In the genomic region with DNA sequence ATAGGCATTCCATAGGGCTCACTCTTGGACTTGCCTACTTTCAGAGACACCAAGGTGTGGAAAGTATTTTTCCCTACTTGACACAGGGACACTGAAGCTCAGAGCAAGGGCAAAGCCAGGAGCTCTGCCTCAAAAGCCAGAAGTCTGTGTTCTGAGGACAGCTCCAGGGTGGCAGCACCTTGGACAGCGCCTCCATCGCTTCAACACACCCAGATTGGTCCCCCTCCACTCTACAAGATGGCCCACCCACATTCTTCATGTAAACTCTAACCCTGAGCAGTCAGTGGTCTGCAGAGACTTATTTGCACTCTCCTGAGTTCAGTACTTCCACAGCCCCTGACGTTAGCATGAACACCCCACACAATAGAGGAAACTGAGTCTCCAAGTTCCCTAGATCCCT, we compare ENCODE assay signal across 13 mouse cellular contexts. TPM values are rescaled to one million over a fixed set of nuclear protein-coding genes. Genes with fewer than 3 reads are reported as not detected.
DNase-seq lines count a peak whose midpoint lies in the region; ATAC-seq and TF ChIP-seq lines count a peak whose summit lies in the region.
"Had no signal": no experiment of that assay in that cellular context is flagged by ENCODE, and none has a peak within 500 bp of the region (broad histone marks: within the 10 kb centered on the region; RNA-seq: fewer than 3 reads in every experiment).

No protein-coding gene starts in this region.

- H3K36me3 ChIP-seq in forebrain, embryonic 11.5 days (ENCODE audit: control insufficient read depth, insufficient read depth, low read length), result no peaks in the 10 kb centered on the region
- no peaks in the 10 kb centered on the region for H3K36me3 ChIP-seq in forebrain, embryonic 13.5 days (ENCODE audit: poor library complexity, severe bottlenecking)
- H3K36me3 ChIP-seq in liver, embryonic 11.5 days (ENCODE audit: control insufficient read depth, insufficient read depth, low read length), result no peaks in the 10 kb centered on the region
- no peaks in the 10 kb centered on the region for H3K36me3 ChIP-seq in liver, postnatal 0 days (replicated peaks; ENCODE audit: insufficient read depth, low read length)

- H3K9ac ChIP-seq in forebrain, embryonic 11.5 days (ENCODE audit: low read length), result no peak overlapping the region
- no peak overlapping the region for H3K9ac ChIP-seq in forebrain, embryonic 13.5 days
- H3K9ac ChIP-seq in liver, embryonic 11.5 days (ENCODE audit: low read depth, low read length), result no peak overlapping the region
- H3K9ac ChIP-seq in liver, postnatal 0 days (replicated peaks), result no peak overlapping the region
- H3K9ac ChIP-seq: hindbrain, embryonic 14.5 days; liver, embryonic 14.5 days had no signal

- no peak overlapping the region for H3K4me3 ChIP-seq in forebrain, embryonic 11.5 days (ENCODE audit: low read depth, low read length)
- H3K4me3 ChIP-seq in forebrain, embryonic 13.5 days, result no peak overlapping the region
- no peak overlapping the region for H3K4me3 ChIP-seq in liver, embryonic 11.5 days (ENCODE audit: low read depth, low read length)
- H3K4me3 ChIP-seq in liver, postnatal 0 days (ENCODE audit: low read depth, low read length), result no peak overlapping the region

- 30% methylated on average over 3 of the region's 3 CpGs for WGBS in forebrain, embryonic 11.5 days
- 24% methylated on average over 3 of the region's 3 CpGs for WGBS in forebrain, embryonic 13.5 days
- 10% methylated on average over 3 of the region's 3 CpGs for WGBS in liver, embryonic 11.5 days
- 13% methylated on average over 3 of the region's 3 CpGs for WGBS in liver, postnatal 0 days (ENCODE audit: insufficient replicate concordance)

- intact Hi-C loops in left cerebral cortex, postnatal 36 days (cut with DNase I), result loop anchor here (5.0 to 10.0 kb wide), 3 partner anchors 1500 to 1847 kb away; a partner anchor contains a TSS

- no peak overlapping the region for H3K27ac ChIP-seq in forebrain, embryonic 11.5 days (ENCODE audit: low read depth, low read length)
- H3K27ac ChIP-seq in forebrain, embryonic 13.5 days, result no peak overlapping the region
- H3K27ac ChIP-seq in liver, embryonic 11.5 days (ENCODE audit: low read depth, low read length), result no peak overlapping the region
- no peak overlapping the region for H3K27ac ChIP-seq in liver, postnatal 0 days (ENCODE audit: low read depth)
- H3K27ac ChIP-seq: hindbrain, embryonic 14.5 days; liver, embryonic 14.5 days had no signal

- ATAC-seq in forebrain, embryonic 11.5 days (replicated peaks; ENCODE audit: low FRiP score), result no peak
- no peak for ATAC-seq in forebrain, embryonic 13.5 days
- ATAC-seq in liver, embryonic 11.5 days (replicated peaks; ENCODE audit: low FRiP score), result no peak
- no peak for ATAC-seq in liver, postnatal 0 days
- ATAC-seq in common myeloid progenitor, adult 5-6 weeks (replicated peaks; ENCODE audit: low read depth, poor library complexity, severe bottlenecking), result peak; percentile 50; the same call in 1 of the 2 replicates

- no peaks in the 10 kb centered on the region for H3K4me1 ChIP-seq in forebrain, embryonic 11.5 days (replicated peaks; ENCODE audit: control insufficient read depth, insufficient read depth, low read length)
- H3K4me1 ChIP-seq in forebrain, embryonic 13.5 days, result no peaks in the 10 kb centered on the region
- no peaks in the 10 kb centered on the region for H3K4me1 ChIP-seq in liver, embryonic 11.5 days (replicated peaks; ENCODE audit: control insufficient read depth, insufficient read depth, low read length)
- H3K4me1 ChIP-seq in liver, postnatal 0 days (ENCODE audit: insufficient read depth), result no peaks in the 10 kb centered on the region

- no peak overlapping the region for H3K4me2 ChIP-seq in forebrain, embryonic 11.5 days (ENCODE audit: low read depth, low read length, severe bottlenecking)
- H3K4me2 ChIP-seq in forebrain, embryonic 13.5 days, result no peak overlapping the region
- no peak overlapping the region for H3K4me2 ChIP-seq in liver, embryonic 11.5 days
- H3K4me2 ChIP-seq in liver, postnatal 0 days (ENCODE audit: low read depth, low read length), result no peak overlapping the region
- H3K4me2 ChIP-seq: hindbrain, embryonic 14.5 days had no signal

- peak; percentile 72 for DNase-seq in forebrain, embryonic 11.5 days (ENCODE audit: low spot score)
- DNase-seq in liver, embryonic 11.5 days (ENCODE audit: low spot score), result peak; percentile 36
- DNase-seq in liver, postnatal 0 days, result no peak
- peak; percentile 76 for DNase-seq in mesoderm, embryonic 11.5 days (ENCODE audit: low read depth, low spot score)
- no peak for DNase-seq in layer of hippocampus, adult 9-11 months
- DNase-seq in left cerebral cortex, postnatal 36 days (ENCODE audit: low spot score in 2 of 2), result no peak
- DNase-seq: cerebellum, adult 9-11 months had no signal

- H3K9me3 ChIP-seq in forebrain, embryonic 11.5 days (ENCODE audit: control insufficient read depth, low read length), result no peaks in the 10 kb centered on the region
- H3K9me3 ChIP-seq in forebrain, embryonic 13.5 days (replicated peaks), result no peaks in the 10 kb centered on the region
- no peaks in the 10 kb centered on the region for H3K9me3 ChIP-seq in liver, embryonic 11.5 days (ENCODE audit: control insufficient read depth, low read length)
- H3K9me3 ChIP-seq in liver, postnatal 0 days (ENCODE audit: low read length), result no peaks in the 10 kb centered on the region

- no peak for TF ChIP-seq CTCF in liver, postnatal 0 days (IDR thresholded peaks at IDR 0.05; ENCODE audit: low read depth)

- no peak for TF ChIP-seq EP300 in liver, postnatal 0 days (IDR thresholded peaks at IDR 0.05; ENCODE audit: low read depth)

- no peaks in the 10 kb centered on the region for H3K27me3 ChIP-seq in forebrain, embryonic 11.5 days (ENCODE audit: control insufficient read depth, insufficient read depth, low read length)
- H3K27me3 ChIP-seq in forebrain, embryonic 13.5 days, result no peaks in the 10 kb centered on the region
- no peaks in the 10 kb centered on the region for H3K27me3 ChIP-seq in liver, embryonic 11.5 days (replicated peaks; ENCODE audit: control insufficient read depth, insufficient read depth, low read length)
- H3K27me3 ChIP-seq in liver, postnatal 0 days (ENCODE audit: insufficient read depth, low read length), result no peaks in the 10 kb centered on the region

RNA-seq across cellular contexts. Expression of a gene that starts 21.1 kb away (rescaled TPM):
- polyA plus RNA-seq in forebrain, embryonic 11.5 days (2014; fragmentation: Nextera tagmentation; extraction: Ambion mirVana), result not detected in 2 replicates
- not detected in 2 replicates for polyA plus RNA-seq in forebrain, embryonic 13.5 days (2015; fragmentation: Nextera tagmentation; extraction: Ambion mirVana)
- polyA plus RNA-seq in liver, embryonic 11.5 days (2014; fragmentation: Nextera tagmentation; extraction: Ambion mirVana), result 0.18 and 0.23 TPM in 2 replicates
- polyA plus RNA-seq in liver, postnatal 0 days (2015; fragmentation: Nextera tagmentation; extraction: Ambion mirVana), result not detected in 2 replicates
- total RNA-seq in common myeloid progenitor, adult 5-6 weeks (2017), result not detected in 2 replicates
- total RNA-seq in left cerebral cortex, postnatal 36 days (2021), result under 1 TPM in 1 of 2 experiments, not detected in 1; 0.17 TPM
- total RNA-seq: adrenal gland, adult 18-20 months; midbrain, postnatal 0 days had no signal
- polyA plus RNA-seq: hindbrain, embryonic 14.5 days; liver, embryonic 14.5 days; midbrain, postnatal 0 days had no signal

Comparison
In these comparisons a context has a peak if more than half of its experiments do, and no peak if none do; other contexts are left out.
1. DNase-seq: peak in forebrain, embryonic 11.5 days (single experiment), liver, embryonic 11.5 days (single experiment) and mesoderm, embryonic 11.5 days (single experiment); none in liver, postnatal 0 days (single experiment), layer of hippocampus, adult 9-11 months (single experiment) and left cerebral cortex, postnatal 36 days (0 of 2).